Comparison of ENCODE assay signal across 9 mouse cellular contexts in the genomic region with DNA sequence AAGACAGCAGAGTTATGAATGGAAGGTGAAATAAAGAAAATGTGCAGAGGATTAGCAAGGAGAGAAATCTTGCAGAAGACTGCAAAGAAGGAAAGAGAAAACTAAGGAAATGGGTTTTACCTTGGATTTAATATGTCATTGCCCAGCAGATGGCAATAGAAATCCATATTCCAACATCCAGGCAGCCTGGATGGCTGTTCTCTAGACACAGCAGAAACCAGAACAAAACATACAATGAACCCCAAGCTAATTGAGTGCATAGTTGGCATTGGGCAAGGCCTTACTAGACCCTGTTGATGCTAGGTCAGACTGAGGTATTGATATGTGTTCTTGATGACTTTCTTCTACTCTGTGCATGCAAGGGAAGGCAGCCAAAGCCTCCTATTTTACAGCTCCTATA. TPM values are rescaled to one million over a fixed set of nuclear protein-coding genes. Genes with fewer than 3 reads are reported as not detected.
DNase-seq lines count a peak whose midpoint lies in the region; ATAC-seq and TF ChIP-seq lines count a peak whose summit lies in the region.
"Had no signal": no experiment of that assay in that cellular context is flagged by ENCODE, and none has a peak within 500 bp of the region (broad histone marks: within the 10 kb centered on the region; RNA-seq: fewer than 3 reads in every experiment).

No protein-coding gene starts in this region.

- no peak overlapping the region for H3K27ac ChIP-seq in heart, embryonic 12.5 days (ENCODE audit: poor library complexity, severe bottlenecking)
- H3K27ac ChIP-seq in thymus, adult 2 months (ENCODE audit: control insufficient read depth, insufficient read depth, low read length) = no peak overlapping the region
- H3K27ac ChIP-seq: heart, embryonic 13.5 days had no signal

- H3K36me3 ChIP-seq in heart, embryonic 12.5 days = no peaks in the 10 kb centered on the region
- H3K36me3 ChIP-seq in thymus, adult 2 months (ENCODE audit: control insufficient read depth, insufficient read depth, low read length) = no peaks in the 10 kb centered on the region
- H3K36me3 ChIP-seq: heart, embryonic 13.5 days had no signal

- no peak for ATAC-seq in heart, embryonic 12.5 days (ENCODE audit: insufficient number of reproducible peaks, low FRiP score)

- H3K4me1 ChIP-seq in heart, embryonic 12.5 days (replicated peaks) = no peaks in the 10 kb centered on the region
- no peaks in the 10 kb centered on the region for H3K4me1 ChIP-seq in thymus, adult 2 months (replicated peaks; ENCODE audit: control insufficient read depth, insufficient read depth, low read length)
- H3K4me1 ChIP-seq: heart, embryonic 13.5 days had no signal

- no peaks in the 10 kb centered on the region for H3K9me3 ChIP-seq in heart, embryonic 12.5 days (replicated peaks)
- H3K9me3 ChIP-seq: heart, embryonic 13.5 days had no signal

- no peak for TF ChIP-seq CTCF in thymus, adult 2 months (IDR thresholded peaks at IDR 0.05; ENCODE audit: borderline replicate concordance, control insufficient read depth, extremely low read depth, insufficient read depth, low read length, poor library complexity)

- no peak for TF ChIP-seq POLR2A in thymus, adult 2 months (IDR thresholded peaks at IDR 0.05; ENCODE audit: control insufficient read depth, extremely low read depth, insufficient read depth, low read length, poor library complexity)

- no peaks in the 10 kb centered on the region for H3K27me3 ChIP-seq in heart, embryonic 12.5 days (replicated peaks)
- no peaks in the 10 kb centered on the region for H3K27me3 ChIP-seq in thymus, adult 2 months (ENCODE audit: control insufficient read depth, insufficient read depth, low read length)
- H3K27me3 ChIP-seq: heart, embryonic 13.5 days had no signal

- DNase-seq in heart, adult 18-20 months = peak; percentile 10 to 49
- DNase-seq in 3T3-L1 (ENCODE audit: low read depth, low spot score) = peak; percentile 77
- peak; percentile 72 for DNase-seq in brain, adult 2 months (ENCODE audit: low read depth, low spot score)
- DNase-seq in large intestine, adult 2 months (ENCODE audit: low read depth, low spot score) = peak; percentile 25
- peak; percentile 63 for DNase-seq in retina, postnatal 1 day
- no peak for DNase-seq in thymus, adult 2 months
- no peak for DNase-seq in cerebellum, adult 11 months

- no peak overlapping the region for H3K4me2 ChIP-seq in heart, embryonic 12.5 days
- H3K4me2 ChIP-seq: heart, embryonic 13.5 days had no signal

- H3K4me3 ChIP-seq in heart, embryonic 12.5 days = no peak overlapping the region
- H3K4me3 ChIP-seq in thymus, adult 2 months (ENCODE audit: control insufficient read depth, insufficient read depth, low read length) = no peak overlapping the region
- H3K4me3 ChIP-seq: heart, embryonic 13.5 days had no signal

- no peak overlapping the region for H3K9ac ChIP-seq in heart, embryonic 12.5 days
- H3K9ac ChIP-seq: heart, embryonic 13.5 days had no signal

RNA-seq across cellular contexts. Expression of a gene that starts 43.0 kb away (rescaled TPM):
- 10 to 100 TPM; 20.0 to 35.0 TPM for total RNA-seq in heart, adult 18-20 months (2021)
- 2.2 and 2.3 TPM in 2 replicates for polyA plus RNA-seq in heart, embryonic 12.5 days (2016; fragmentation: Nextera tagmentation; extraction: Ambion mirVana)
- 33.0 and 37.6 TPM in 2 replicates for polyA plus RNA-seq in large intestine, adult 2 months (2012; rRNA removed)
- 1.8 and 2.6 TPM in 2 replicates for polyA plus RNA-seq in thymus, adult 2 months (2012; rRNA removed)

RNA-seq across cellular contexts. Expression of a gene that starts 58.8 kb away (rescaled TPM):
- 10 to 100 TPM; 17.3 to 19.3 TPM for total RNA-seq in heart, adult 18-20 months (2021)
- polyA plus RNA-seq in heart, embryonic 12.5 days (2016; fragmentation: Nextera tagmentation; extraction: Ambion mirVana) = 15.8 and 17.4 TPM in 2 replicates
- 5.7 and 6.0 TPM in 2 replicates for polyA plus RNA-seq in large intestine, adult 2 months (2012; rRNA removed)
- polyA plus RNA-seq in thymus, adult 2 months (2012; rRNA removed) = 4.6 and 7.6 TPM in 2 replicates

Comparison
In these comparisons a context has a peak if more than half of its experiments do, and no peak if none do; other contexts are left out.
1. DNase-seq: peak in heart, adult 18-20 months (2 of 2), 3T3-L1 (single experiment), brain, adult 2 months (single experiment), large intestine, adult 2 months (single experiment) and retina, postnatal 1 day (single experiment); none in thymus, adult 2 months (single experiment) and cerebellum, adult 11 months (single experiment).